Mouse (Mus musculus) liver, postnatal 0 days (tissue): Measurements from ENCODE around the gene Zfp420.

Experiments used
- CTCF ChIP-seq: sonication (generic); IDR thresholded peaks from 2 replicates; pipeline ENCODE4 v1.5.1; 2016; ENCODE audit warnings: antibody characterized with exemption, low read depth
- EP300 ChIP-seq: IDR thresholded peaks from 2 replicates; pipeline ENCODE4 v1.6.1; 2016; ENCODE audit warnings: antibody characterized with exemption, low read depth, mild to moderate bottlenecking

GRCm38 (mm10) chr7:29912172-29912571, 52.4 kb downstream of the Zfp420 start:
- TF ChIP-seq CTCF, result no peak
- no peak for TF ChIP-seq EP300
